Comparison of ENCODE assay signal across 9 mouse cellular contexts in the genomic region with DNA sequence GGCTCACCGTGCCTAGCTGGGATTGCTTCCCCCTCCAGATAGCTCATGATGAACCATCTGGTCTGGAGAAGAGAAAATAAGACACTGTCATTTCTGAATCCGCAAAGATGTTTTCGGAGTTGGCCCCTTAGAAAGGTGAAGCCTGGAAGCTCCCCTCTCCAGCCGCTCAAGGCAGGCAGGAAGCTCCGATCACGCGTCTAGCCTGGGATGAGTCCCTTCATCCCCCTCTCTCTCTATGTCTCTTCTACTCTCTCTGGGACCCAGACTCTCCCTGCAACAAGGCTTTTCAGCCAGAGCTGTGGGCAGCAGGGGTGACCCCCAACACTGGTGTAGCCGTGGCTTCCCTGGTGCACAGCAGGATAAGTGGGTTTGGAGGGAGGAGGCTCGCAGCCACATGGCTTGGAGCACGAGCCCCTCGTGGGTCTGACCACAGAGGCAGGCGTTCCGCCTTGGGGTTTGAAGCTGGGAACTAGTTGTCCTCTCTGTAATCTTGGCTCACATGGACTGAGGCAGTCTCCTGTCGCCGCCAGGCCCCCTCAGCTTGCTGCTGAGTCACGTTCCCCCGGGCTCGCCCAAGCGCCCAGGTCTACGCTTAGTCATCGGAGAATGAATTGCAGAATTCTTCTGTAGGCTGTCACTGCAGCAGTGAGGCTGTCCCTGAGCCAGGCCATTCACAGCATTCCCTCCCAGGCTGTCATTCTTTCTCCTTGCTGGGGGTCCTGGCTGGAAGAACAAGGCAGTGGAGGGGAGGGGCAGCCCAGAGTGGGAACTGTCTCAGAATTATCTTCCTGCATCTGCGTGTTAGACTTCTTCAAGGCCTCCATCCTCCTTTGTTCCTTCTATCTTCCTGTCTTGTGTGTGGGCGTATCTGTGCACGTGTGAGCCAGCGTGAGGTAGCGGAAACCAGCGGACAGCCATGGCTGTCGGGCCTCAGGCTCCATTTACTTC. TPM values are rescaled to one million over a fixed set of nuclear protein-coding genes. Genes with fewer than 3 reads are reported as not detected.
DNase-seq lines count a peak whose midpoint lies in the region; ATAC-seq and TF ChIP-seq lines count a peak whose summit lies in the region.
"Had no signal": no experiment of that assay in that cellular context is flagged by ENCODE, and none has a peak within 500 bp of the region (broad histone marks: within the 10 kb centered on the region; RNA-seq: fewer than 3 reads in every experiment).

No protein-coding gene starts in this region.

- peak overlapping the region; percentile 12; the same call in 1 of the 2 replicates for H3K4me3 ChIP-seq in layer of hippocampus, adult 2 months
- H3K4me3 ChIP-seq in midbrain, embryonic 13.5 days (replicated peaks), result no peak overlapping the region
- H3K4me3 ChIP-seq: midbrain, embryonic 12.5 days had no signal

- no peak for ATAC-seq in midbrain, embryonic 13.5 days

- no peaks in the 10 kb centered on the region for H3K36me3 ChIP-seq in midbrain, embryonic 13.5 days
- H3K36me3 ChIP-seq: midbrain, embryonic 12.5 days had no signal

- TF ChIP-seq POLR2A in brain, embryonic 14.5 days (IDR thresholded peaks at IDR 0.05; ENCODE audit: borderline replicate concordance, extremely low read depth, insufficient read depth, insufficient read length, poor library complexity, severe bottlenecking), result no peak

- peaks cover 8% of the 10 kb centered on the region; the same call in 1 of the 2 replicates for H3K4me1 ChIP-seq in midbrain, embryonic 13.5 days (replicated peaks)

- no peaks in the 10 kb centered on the region for H3K9me3 ChIP-seq in midbrain, embryonic 13.5 days
- H3K9me3 ChIP-seq: midbrain, embryonic 12.5 days had no signal

- H3K27me3 ChIP-seq in midbrain, embryonic 13.5 days, result no peaks in the 10 kb centered on the region
- H3K27me3 ChIP-seq: midbrain, embryonic 12.5 days had no signal

- peak overlapping the region; percentile 34; the same call in 1 of the 2 replicates for H3K9ac ChIP-seq in midbrain, embryonic 13.5 days (replicated peaks)
- H3K9ac ChIP-seq: midbrain, embryonic 12.5 days had no signal

- no peak for TF ChIP-seq CTCF in brain, embryonic 14.5 days (IDR thresholded peaks at IDR 0.05; ENCODE audit: borderline replicate concordance, extremely low read depth, insufficient read depth, insufficient read length)
- no peak for TF ChIP-seq CTCF in layer of hippocampus, adult 2 months (conservative IDR thresholded peaks at IDR 0.05)

- peak; percentile 30 for DNase-seq in embryo, embryonic 10 days (ENCODE audit: low spot score)
- DNase-seq in embryo, embryonic 11 days, result no peak
- peak; percentile 75 for DNase-seq in CD4-positive helper T cell, adult 2 months (ENCODE audit: low read depth, low spot score)
- peak; percentile 51 for DNase-seq in brain, embryonic 14.5 days (ENCODE audit: low read depth)
- peak; percentile 36 for DNase-seq in gastrocnemius, postnatal 10 days
- DNase-seq in layer of hippocampus, adult 2 months (ENCODE audit: low spot score in 2 of 2), result peak; percentile 36 to 64
- DNase-seq in thymus, postnatal 25 days, result peak; percentile 61

- H3K4me2 ChIP-seq in midbrain, embryonic 13.5 days (replicated peaks), result no peak overlapping the region
- H3K4me2 ChIP-seq: midbrain, embryonic 12.5 days had no signal

- WGBS in midbrain, embryonic 13.5 days, result 71% methylated on average over 28 of the region's 28 CpGs

- peak overlapping the region; percentile 70 for H3K27ac ChIP-seq in layer of hippocampus, adult 2 months
- no peak overlapping the region for H3K27ac ChIP-seq in midbrain, embryonic 13.5 days
- H3K27ac ChIP-seq: midbrain, embryonic 12.5 days had no signal

RNA-seq across cellular contexts. Expression of gene Trim56, which starts 13.2 kb away (rescaled TPM):
- 1.2 and 2.2 TPM in 2 replicates for polyA plus RNA-seq in brain, embryonic 14.5 days (2012; rRNA removed)
- total RNA-seq in gastrocnemius, postnatal 10 days (2021), result 10 to 100 TPM in 1 of 2 experiments, 1 to 10 TPM in 1; 9.2 to 14.2 TPM
- total RNA-seq in layer of hippocampus, adult 2 months (2021), result 1 to 10 TPM; 5.5 to 5.8 TPM
- polyA plus RNA-seq in midbrain, embryonic 13.5 days (2015; fragmentation: Nextera tagmentation; extraction: Ambion mirVana), result 2.6 and 4.2 TPM in 2 replicates

RNA-seq across cellular contexts. Expression of gene Serpine1, which starts 30.8 kb away (rescaled TPM):
- polyA plus RNA-seq in brain, embryonic 14.5 days (2012; rRNA removed), result 2.1 and 2.6 TPM in 2 replicates
- total RNA-seq in gastrocnemius, postnatal 10 days (2021), result 1 to 10 TPM; 2.2 to 2.9 TPM
- total RNA-seq in layer of hippocampus, adult 2 months (2021), result under 1 TPM; 0.38 to 0.52 TPM
- 0.17 TPM in 1 of 2 replicates, not detected in the other for polyA plus RNA-seq in midbrain, embryonic 13.5 days (2015; fragmentation: Nextera tagmentation; extraction: Ambion mirVana)

RNA-seq across cellular contexts. Expression of gene Muc3, which starts 46.3 kb away (rescaled TPM):
- 0.05 and 0.08 TPM in 2 replicates for polyA plus RNA-seq in brain, embryonic 14.5 days (2012; rRNA removed)
- not detected for total RNA-seq in gastrocnemius, postnatal 10 days (2021)
- total RNA-seq in layer of hippocampus, adult 2 months (2021), result not detected
- polyA plus RNA-seq in midbrain, embryonic 13.5 days (2015; fragmentation: Nextera tagmentation; extraction: Ambion mirVana), result not detected in 2 replicates
- polyA plus RNA-seq: midbrain, embryonic 12.5 days had no signal

RNA-seq across cellular contexts. Expression of gene Ap1s1, which starts 56.9 kb away (rescaled TPM):
- 162 and 163 TPM in 2 replicates for polyA plus RNA-seq in brain, embryonic 14.5 days (2012; rRNA removed)
- 10 to 100 TPM; 33.4 to 37.0 TPM for total RNA-seq in gastrocnemius, postnatal 10 days (2021)
- total RNA-seq in layer of hippocampus, adult 2 months (2021), result 100 to 1,000 TPM; 298 to 323 TPM
- polyA plus RNA-seq in midbrain, embryonic 13.5 days (2015; fragmentation: Nextera tagmentation; extraction: Ambion mirVana), result 257 and 272 TPM in 2 replicates
